Mouse (Mus musculus): ENCODE results near the gene Smug1. TPM values are rescaled to one million over a fixed set of nuclear protein-coding genes. Genes with fewer than 3 reads are reported as not detected.

The Smug1 gene
- polyA plus RNA-seq, 1 experiment = 18.1 TPM

DNA sequence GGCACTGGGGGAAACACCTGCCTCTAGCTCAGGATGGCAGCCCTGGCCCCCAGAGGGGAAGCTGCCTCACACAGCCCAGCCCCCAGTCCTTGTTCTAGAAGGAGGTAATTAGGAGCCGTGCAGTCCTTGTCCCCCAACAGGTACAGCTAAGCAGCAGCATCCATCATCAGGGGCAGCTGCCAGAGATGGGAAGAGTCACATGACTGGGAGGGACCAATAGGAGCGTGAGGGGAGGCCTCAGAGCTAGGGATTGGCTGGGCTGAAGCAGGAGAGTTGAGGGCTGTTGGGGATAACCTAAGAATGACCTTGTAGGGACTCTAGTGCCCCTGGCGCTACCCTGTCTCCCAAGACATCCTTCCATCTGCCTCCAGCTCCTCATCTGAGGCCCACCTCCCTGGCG is 33.1 kb downstream of the Smug1 start:
- Histone ChIP-seq H3K4me3 (replicated peaks; ENCODE audit: extremely low read depth, low read depth, low read length) (no peak overlapping the region), H3K4me1 (ENCODE audit: control insufficient read depth, insufficient read depth, low read length) (no peaks in the 10 kb centered on the region)
- TF ChIP-seq POLR2A (IDR thresholded peaks at IDR 0.05; ENCODE audit: borderline replicate concordance, extremely low read depth, low read depth, low read length) = no peak
- no peak for TF ChIP-seq CTCF (IDR thresholded peaks at IDR 0.05; ENCODE audit: insufficient read depth, low read length)
- DNase-seq = no peak
- WGBS = 26% methylated on average over 4 of the region's 4 CpGs

DNA sequence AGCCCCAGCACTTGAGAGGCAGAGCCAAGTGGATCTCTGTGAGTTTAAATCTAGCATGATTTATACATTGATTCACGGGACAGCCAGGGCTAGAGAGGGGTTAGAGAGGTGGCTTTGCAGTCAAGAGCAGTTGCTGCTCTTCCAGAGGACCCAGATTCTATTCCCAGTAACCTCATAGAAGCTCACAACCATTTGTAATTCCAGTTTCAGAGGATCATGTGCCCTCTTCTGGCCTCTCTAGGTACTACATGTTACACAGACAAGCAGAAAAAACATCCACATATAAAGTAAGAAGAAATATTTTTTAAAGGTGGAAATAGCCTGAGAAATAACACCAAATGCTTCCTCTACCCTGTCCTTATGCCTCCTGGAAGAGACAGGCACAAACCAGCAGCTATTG is 36.2 kb downstream of the Smug1 start:
- WGBS = 74% methylated on average over 1 of the region's 1 CpGs
- TF ChIP-seq POLR2A (IDR thresholded peaks at IDR 0.05; ENCODE audit: borderline replicate concordance, extremely low read depth, low read depth, low read length) (no peak), CTCF (IDR thresholded peaks at IDR 0.05; ENCODE audit: insufficient read depth, low read length) (peak; percentile 9; the same call in 1 of the 2 replicates)
- no peak for DNase-seq
- Histone ChIP-seq H3K4me1 (ENCODE audit: control insufficient read depth, insufficient read depth, low read length) (no peaks in the 10 kb centered on the region), H3K4me3 (replicated peaks; ENCODE audit: extremely low read depth, low read depth, low read length) (no peak overlapping the region)

DNA sequence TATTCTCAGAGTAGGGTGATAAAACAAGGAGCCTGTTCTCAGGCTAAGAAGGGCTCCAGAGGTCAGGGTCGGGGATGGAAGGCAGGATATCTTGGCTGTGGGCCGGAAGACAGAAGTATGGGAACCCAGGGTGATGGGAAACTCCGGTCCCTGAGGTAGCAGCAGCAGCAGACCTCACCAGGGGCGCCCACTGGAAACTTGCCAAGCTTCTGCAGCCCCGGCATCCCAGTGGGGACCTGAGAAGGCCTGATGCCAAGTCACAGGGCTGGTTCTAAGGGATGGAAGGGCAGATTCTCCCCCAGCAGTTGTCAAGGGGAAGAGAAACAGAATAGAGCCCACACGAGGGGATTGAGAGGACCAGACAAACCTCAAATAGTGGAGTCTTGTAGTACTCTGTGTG is 37.6 kb downstream of the Smug1 start:
- WGBS = 32% methylated on average over 6 of the region's 6 CpGs
- H3K4me1 ChIP-seq (ENCODE audit: control insufficient read depth, insufficient read depth, low read length) = no peaks in the 10 kb centered on the region
- H3K4me3 ChIP-seq (replicated peaks; ENCODE audit: extremely low read depth, low read depth, low read length) = no peak overlapping the region
- no peak for DNase-seq
- no peak for TF ChIP-seq POLR2A (IDR thresholded peaks at IDR 0.05; ENCODE audit: borderline replicate concordance, extremely low read depth, low read depth, low read length)
- TF ChIP-seq CTCF (IDR thresholded peaks at IDR 0.05; ENCODE audit: insufficient read depth, low read length) = no peak

DNA sequence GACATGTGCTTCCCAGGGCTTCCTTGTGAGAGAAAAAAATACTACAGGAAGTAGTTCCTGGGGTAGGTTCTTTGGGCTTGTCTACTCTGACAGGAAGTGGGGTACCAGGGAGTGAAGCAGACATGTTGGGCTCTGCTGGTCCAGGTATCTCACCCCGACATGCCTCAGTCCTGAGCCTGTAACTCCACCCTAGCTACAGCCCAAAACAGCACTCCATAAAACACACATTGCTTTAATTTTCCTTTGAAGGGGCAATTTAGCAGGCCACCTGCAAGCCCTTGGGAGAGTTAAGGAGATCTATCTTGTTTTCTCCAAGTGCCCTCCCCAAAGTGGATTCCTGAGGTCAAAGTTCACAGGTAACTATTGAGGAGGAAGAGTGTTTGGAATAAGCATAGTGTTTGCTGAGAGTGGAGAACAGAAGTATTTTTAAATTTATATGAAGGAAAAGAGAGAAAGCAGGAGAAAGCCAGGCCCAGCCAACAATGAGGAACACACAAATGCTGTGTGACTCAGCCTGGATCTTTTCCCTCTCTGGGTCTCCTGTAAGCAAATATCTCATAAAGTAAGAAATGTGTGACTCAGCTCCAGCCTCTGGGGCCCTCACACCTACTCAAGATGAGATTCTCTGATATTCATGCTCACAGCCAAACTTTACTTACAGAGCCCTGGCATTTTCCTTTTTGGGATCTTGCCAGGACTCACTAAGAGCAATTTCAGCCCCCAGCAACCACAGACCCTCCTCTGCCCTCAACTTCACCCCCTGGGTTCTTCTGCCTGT is 38.6 kb downstream of the Smug1 start:
- H3K4me1 ChIP-seq (ENCODE audit: control insufficient read depth, insufficient read depth, low read length) = no peaks in the 10 kb centered on the region
- no peak for DNase-seq
- TF ChIP-seq POLR2A (IDR thresholded peaks at IDR 0.05; ENCODE audit: borderline replicate concordance, extremely low read depth, low read depth, low read length) = no peak
- TF ChIP-seq CTCF (IDR thresholded peaks at IDR 0.05; ENCODE audit: insufficient read depth, low read length) = no peak
- no peak overlapping the region for H3K4me3 ChIP-seq (replicated peaks; ENCODE audit: extremely low read depth, low read depth, low read length)
- WGBS = 48% methylated on average over 1 of the region's 1 CpGs

DNA sequence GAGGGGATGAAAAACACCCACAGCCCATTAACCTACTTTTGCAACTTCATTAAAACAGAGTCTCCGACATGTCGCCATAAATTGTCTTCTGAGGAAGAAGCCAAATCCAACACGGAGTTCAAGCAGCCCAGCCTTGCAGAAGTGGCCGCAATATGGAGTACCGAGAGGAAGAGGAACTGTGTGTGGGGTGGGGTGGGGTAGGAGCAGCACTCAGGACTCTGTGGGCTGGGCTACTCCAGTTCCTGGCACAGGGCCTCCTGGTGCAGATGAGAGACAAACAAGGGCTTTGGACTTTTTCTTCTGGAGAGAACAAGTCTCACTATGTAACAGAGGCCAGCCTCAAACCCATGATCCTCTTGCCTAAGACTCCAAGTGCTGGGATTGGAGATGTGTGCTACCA is 40.9 kb downstream of the Smug1 start:
- 54% methylated on average over 5 of the region's 5 CpGs for WGBS
- TF ChIP-seq CTCF (IDR thresholded peaks at IDR 0.05; ENCODE audit: insufficient read depth, low read length) (no peak), POLR2A (IDR thresholded peaks at IDR 0.05; ENCODE audit: borderline replicate concordance, extremely low read depth, low read depth, low read length) (no peak)

DNA sequence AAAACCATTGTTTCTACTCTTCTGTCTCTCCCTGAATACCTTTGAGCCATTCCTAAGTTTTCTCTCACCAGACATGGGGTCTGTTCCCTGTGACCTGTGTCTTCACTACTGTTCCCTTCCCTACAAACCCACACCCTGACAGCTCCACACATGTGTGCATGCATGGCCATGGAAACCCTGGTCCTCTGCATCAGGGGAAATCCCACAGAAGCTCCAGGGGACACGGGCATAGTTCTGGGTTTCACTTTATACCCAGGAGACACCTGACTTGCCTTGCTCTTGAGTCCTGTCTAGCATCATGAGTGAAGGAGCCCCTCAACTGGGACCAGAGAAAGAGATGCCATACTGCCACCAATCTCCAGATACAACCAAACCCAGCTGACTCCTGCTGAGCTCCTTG is 42.6 kb downstream of the Smug1 start:
- 85% methylated on average over 1 of the region's 1 CpGs for WGBS
- H3K4me1 ChIP-seq (ENCODE audit: control insufficient read depth, insufficient read depth, low read length) = no peaks in the 10 kb centered on the region
- TF ChIP-seq POLR2A (IDR thresholded peaks at IDR 0.05; ENCODE audit: borderline replicate concordance, extremely low read depth, low read depth, low read length) (no peak), CTCF (IDR thresholded peaks at IDR 0.05; ENCODE audit: insufficient read depth, low read length) (no peak)
- no peak for DNase-seq
- H3K4me3 ChIP-seq (replicated peaks; ENCODE audit: extremely low read depth, low read depth, low read length) = no peak overlapping the region

More for the DNA sequence above, 40.9 kb downstream of the Smug1 start:
- Histone ChIP-seq H3K4me3 (replicated peaks; ENCODE audit: extremely low read depth, low read depth, low read length) (no peak overlapping the region), H3K4me1 (ENCODE audit: control insufficient read depth, insufficient read depth, low read length) (no peaks in the 10 kb centered on the region)
- no peak for DNase-seq

DNA sequence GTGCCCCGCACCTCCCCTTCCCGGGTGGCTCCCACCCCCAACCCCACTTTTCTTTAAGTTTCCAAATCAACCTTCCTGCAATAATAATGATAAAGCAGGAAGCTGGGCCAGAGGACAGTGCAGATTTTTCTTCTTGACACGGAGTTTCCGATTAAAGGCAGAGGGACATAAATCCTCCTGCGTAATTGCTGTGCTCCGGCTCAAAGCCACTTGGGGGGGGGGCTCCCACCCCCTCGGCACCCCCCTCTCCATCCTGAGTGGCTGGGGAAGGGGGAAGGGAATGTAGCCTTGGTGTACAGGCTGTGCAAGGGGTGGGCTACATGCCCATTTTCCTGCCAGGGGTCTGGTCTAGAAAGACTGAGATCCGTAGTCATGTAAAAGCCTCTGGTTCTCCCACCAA is 43.5 kb downstream of the Smug1 start:
- DNase-seq = no peak
- no peaks in the 10 kb centered on the region for H3K4me1 ChIP-seq (ENCODE audit: control insufficient read depth, insufficient read depth, low read length)
- WGBS = 29% methylated on average over 8 of the region's 8 CpGs
- TF ChIP-seq POLR2A (IDR thresholded peaks at IDR 0.05; ENCODE audit: borderline replicate concordance, extremely low read depth, low read depth, low read length) = no peak
- no peak for TF ChIP-seq CTCF (IDR thresholded peaks at IDR 0.05; ENCODE audit: insufficient read depth, low read length)
- no peak overlapping the region for H3K4me3 ChIP-seq (replicated peaks; ENCODE audit: extremely low read depth, low read depth, low read length)

DNA sequence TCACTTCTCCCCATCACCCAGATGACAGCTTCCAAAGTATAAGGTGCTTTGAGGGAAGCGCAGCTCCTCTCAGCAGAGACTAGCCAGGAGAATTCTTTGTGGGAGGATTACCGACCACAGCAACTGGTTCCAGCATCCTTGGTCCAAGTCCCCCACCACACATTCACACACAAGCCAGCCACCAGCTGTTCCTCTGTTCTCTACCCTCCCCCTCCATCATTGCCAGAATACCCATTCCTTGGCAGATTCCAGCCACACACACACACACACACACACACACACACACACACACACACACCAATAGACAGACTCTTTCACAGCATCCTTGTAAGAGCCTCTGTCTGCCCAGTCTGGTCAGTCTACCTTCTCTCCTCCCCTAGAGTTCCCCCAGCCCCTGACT is 44.5 kb downstream of the Smug1 start:
- DNase-seq = no peak

DNA sequence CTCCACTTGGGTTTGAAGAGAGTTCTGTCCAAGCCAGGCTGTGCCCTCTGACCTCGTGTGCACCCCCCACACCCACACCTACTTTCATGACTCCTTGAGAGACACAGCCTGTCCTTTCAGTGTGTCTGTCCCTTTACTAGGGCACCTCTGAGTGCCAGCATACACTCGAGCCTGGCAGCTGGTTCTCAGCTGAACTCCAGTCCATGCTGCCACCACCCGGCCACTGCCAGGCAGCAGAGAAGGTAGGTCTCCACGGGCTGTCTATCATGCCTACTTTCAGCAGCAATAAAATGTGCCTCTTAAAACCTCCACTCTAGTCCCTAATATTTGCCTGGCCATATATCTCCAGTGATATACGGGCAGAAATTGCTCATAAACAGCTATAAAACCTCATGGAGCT is 45.5 kb downstream of the Smug1 start:
- no peaks in the 10 kb centered on the region for H3K4me1 ChIP-seq (ENCODE audit: control insufficient read depth, insufficient read depth, low read length)
- TF ChIP-seq CTCF (IDR thresholded peaks at IDR 0.05; ENCODE audit: insufficient read depth, low read length) = 0 out of 2 replicates have a peak, but pooled peaks have one; percentile 4
- no peak for TF ChIP-seq POLR2A (IDR thresholded peaks at IDR 0.05; ENCODE audit: borderline replicate concordance, extremely low read depth, low read depth, low read length)
- WGBS = 38% methylated on average over 5 of the region's 5 CpGs
- no peak overlapping the region for H3K4me3 ChIP-seq (replicated peaks; ENCODE audit: extremely low read depth, low read depth, low read length)
- no peak for DNase-seq

More for the DNA sequence above, 44.5 kb downstream of the Smug1 start:
- Histone ChIP-seq H3K4me1 (ENCODE audit: control insufficient read depth, insufficient read depth, low read length) (no peaks in the 10 kb centered on the region), H3K4me3 (replicated peaks; ENCODE audit: extremely low read depth, low read depth, low read length) (no peak overlapping the region)
- TF ChIP-seq CTCF (IDR thresholded peaks at IDR 0.05; ENCODE audit: insufficient read depth, low read length) (no peak), POLR2A (IDR thresholded peaks at IDR 0.05; ENCODE audit: borderline replicate concordance, extremely low read depth, low read depth, low read length) (no peak)
- WGBS = 71% methylated on average over 2 of the region's 2 CpGs

DNA sequence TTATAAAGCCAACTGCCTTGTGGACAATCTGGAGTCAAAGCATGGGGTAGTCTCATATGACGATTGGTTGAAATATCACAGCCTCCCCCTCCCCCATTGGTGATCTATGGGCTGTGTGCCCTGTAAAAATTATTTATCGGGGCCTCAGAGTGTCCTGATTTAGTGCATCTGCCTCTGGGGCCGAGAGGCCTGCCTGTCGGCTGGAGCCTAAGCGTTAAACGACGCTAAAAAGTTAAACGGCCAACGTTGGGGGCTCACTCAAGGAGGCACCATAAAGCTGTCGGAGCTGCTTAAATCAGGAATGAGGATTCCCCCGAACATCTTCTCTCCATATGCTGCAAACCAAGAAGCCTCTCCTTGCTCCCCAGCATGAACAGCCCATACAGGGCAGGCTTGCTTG is 46.3 kb downstream of the Smug1 start:
- WGBS = 60% methylated on average over 11 of the region's 11 CpGs
- no peaks in the 10 kb centered on the region for H3K4me1 ChIP-seq (ENCODE audit: control insufficient read depth, insufficient read depth, low read length)
- TF ChIP-seq POLR2A (IDR thresholded peaks at IDR 0.05; ENCODE audit: borderline replicate concordance, extremely low read depth, low read depth, low read length) (no peak), CTCF (IDR thresholded peaks at IDR 0.05; ENCODE audit: insufficient read depth, low read length) (no peak)
- DNase-seq = no peak
- no peak overlapping the region for H3K4me3 ChIP-seq (replicated peaks; ENCODE audit: extremely low read depth, low read depth, low read length)

Measured in lung, adult 2 months (tissue).